Mouse (Mus musculus) G1E (cell line): ENCODE results near the gene Emx2. TPM values are rescaled to one million over a fixed set of nuclear protein-coding genes. Genes with fewer than 3 reads are reported as not detected.

Experiments
- ATAC-seq: 2 replicates; pipeline ENCODE4 v1.8.0; 2016; ENCODE audit warnings: mild to moderate bottlenecking; ENCODE audit not compliant: insufficient number of reproducible peaks, poor library complexity, low FRiP score, severe bottlenecking; ENCODE audit errors: extremely low read depth
- DNase-seq: peaks from one replicate; pipeline ENCODE4 v3.0.0; 2012; ENCODE audit warnings: low spot score
- H3K27me3 ChIP-seq: 2 replicates; pipeline ENCODE4 v1.6.1; 2012; ENCODE audit warnings: mild to moderate bottlenecking, low read length, inconsistent platforms; ENCODE audit not compliant: insufficient read depth
- H3K36me3 ChIP-seq: replicated peaks from 2 replicates; pipeline ENCODE3; 2012; ENCODE audit warnings: mild to moderate bottlenecking, inconsistent platforms
- H3K4me1 ChIP-seq: 2 replicates; pipeline ENCODE4 v1.6.1; 2012; ENCODE audit warnings: low read depth, low read length, inconsistent platforms, mixed read lengths; ENCODE audit not compliant: insufficient read depth
- H3K4me3 ChIP-seq: 2 replicates; pipeline ENCODE4 v1.5.1; 2012; ENCODE audit warnings: low read depth, mild to moderate bottlenecking, inconsistent platforms, low read length, moderate library complexity, mixed read lengths
- H3K9me3 ChIP-seq: replicated peaks from 2 replicates; pipeline ENCODE4 v1.6.1; 2012; ENCODE audit warnings: inconsistent platforms
- CTCF ChIP-seq: IDR thresholded peaks from 2 replicates; pipeline ENCODE4 v1.5.1; 2012; ENCODE audit warnings: low read depth, low read length, inconsistent platforms, mixed read lengths
- GATA1 ChIP-seq: IDR thresholded peaks from 2 replicates; pipeline ENCODE4 v1.6.1; 2012; ENCODE audit warnings: borderline replicate concordance, low read length, inconsistent platforms, mixed read lengths
- GATA2 ChIP-seq: IDR thresholded peaks from 2 replicates; pipeline ENCODE4 v1.6.1; 2012; ENCODE audit warnings: low read depth, low read length, inconsistent platforms, borderline replicate concordance
- POLR2AphosphoS5 ChIP-seq: IDR thresholded peaks from 2 replicates; pipeline ENCODE4 v1.6.1; 2012; ENCODE audit warnings: low read depth, low read length, inconsistent platforms; ENCODE audit not compliant: insufficient replicate concordance
- TAL1 ChIP-seq: conservative IDR thresholded peaks from 2 replicates; pipeline ENCODE4 v1.6.1; 2012; ENCODE audit warnings: low read depth, low read length, inconsistent platforms, mixed read lengths
- polyA plus RNA-seq: library from polyadenylated mRNA; stranded (reverse); fragments of >175 nt; gene quantifications from 2 replicates; pipeline ENCODE4 v1.2.3, GENCODE M21; 2012
- total RNA-seq, 2 experiments: library from RNA; stranded (forward) in 1 of 2; stranded (reverse) in 1 of 2; fragments of 200-1000 nt in 1 of 2; fragments of >200 nt in 1 of 2; fragmentation: Nextera tagmentation in 1 of 2; gene quantifications; 2 replicates each; pipeline ENCODE4 v1.2.3; 2014 to 2017

Emx2 gene
- total and polyA plus RNA-seq, 3 experiments = 4.7 TPM; not detected in 2

DNA sequence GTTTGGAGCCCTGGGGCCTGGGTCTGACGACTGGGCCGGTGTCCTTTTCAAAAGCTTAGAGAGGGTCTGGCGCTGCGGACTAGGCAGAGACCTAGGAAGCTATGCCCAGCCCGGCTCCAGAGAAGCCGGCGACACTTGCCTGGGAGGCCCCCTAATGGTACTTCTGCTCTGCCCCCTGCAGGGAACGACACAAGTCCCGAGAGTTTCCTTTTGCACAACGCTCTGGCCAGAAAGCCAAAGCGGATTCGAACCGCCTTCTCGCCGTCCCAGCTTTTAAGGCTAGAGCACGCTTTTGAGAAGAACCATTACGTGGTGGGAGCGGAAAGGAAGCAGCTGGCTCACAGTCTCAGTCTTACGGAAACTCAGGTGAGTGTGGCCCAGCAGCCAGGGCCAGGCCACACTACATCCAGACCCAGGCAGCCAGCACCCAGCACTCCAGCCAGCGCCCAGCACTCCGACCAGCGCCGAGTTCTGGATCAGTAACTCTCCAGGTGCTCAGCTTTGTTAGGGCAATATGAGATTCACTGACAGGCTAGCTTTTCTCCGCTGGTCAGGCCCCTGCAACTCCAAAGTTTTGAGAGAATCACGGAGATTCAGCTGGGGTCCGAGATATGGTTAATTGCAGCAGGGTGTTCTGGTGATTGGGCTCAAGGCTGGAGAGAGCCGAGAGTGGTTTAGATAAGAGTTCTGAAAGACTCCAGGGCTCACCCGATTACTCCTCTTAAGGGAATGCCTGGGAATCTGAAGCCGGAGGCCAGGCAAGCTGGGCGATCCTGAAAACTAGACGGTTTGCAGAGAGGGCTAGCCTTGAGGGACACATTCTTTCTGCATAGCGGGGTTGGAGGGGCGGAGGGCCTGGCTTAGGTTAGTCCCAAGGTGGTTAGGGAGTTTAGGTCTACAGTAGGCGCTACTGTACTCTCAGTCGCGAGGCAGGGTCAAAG is 3.6 kb downstream of the Emx2 start:
- TF ChIP-seq CTCF = no peak
- no peak for TF ChIP-seq GATA1
- TF ChIP-seq POLR2AphosphoS5 = no peak
- no peak for TF ChIP-seq TAL1
- no peak for TF ChIP-seq GATA2
- Histone ChIP-seq H3K9me3 (peaks cover 30% of the 10 kb centered on the region), H3K4me3 (no peak overlapping the region), H3K27me3 (peaks cover 24% of the 10 kb centered on the region), H3K36me3 (no peaks in the 10 kb centered on the region), H3K4me1 (no peaks in the 10 kb centered on the region)
- ATAC-seq (no peak), DNase-seq (no peak)

DNA sequence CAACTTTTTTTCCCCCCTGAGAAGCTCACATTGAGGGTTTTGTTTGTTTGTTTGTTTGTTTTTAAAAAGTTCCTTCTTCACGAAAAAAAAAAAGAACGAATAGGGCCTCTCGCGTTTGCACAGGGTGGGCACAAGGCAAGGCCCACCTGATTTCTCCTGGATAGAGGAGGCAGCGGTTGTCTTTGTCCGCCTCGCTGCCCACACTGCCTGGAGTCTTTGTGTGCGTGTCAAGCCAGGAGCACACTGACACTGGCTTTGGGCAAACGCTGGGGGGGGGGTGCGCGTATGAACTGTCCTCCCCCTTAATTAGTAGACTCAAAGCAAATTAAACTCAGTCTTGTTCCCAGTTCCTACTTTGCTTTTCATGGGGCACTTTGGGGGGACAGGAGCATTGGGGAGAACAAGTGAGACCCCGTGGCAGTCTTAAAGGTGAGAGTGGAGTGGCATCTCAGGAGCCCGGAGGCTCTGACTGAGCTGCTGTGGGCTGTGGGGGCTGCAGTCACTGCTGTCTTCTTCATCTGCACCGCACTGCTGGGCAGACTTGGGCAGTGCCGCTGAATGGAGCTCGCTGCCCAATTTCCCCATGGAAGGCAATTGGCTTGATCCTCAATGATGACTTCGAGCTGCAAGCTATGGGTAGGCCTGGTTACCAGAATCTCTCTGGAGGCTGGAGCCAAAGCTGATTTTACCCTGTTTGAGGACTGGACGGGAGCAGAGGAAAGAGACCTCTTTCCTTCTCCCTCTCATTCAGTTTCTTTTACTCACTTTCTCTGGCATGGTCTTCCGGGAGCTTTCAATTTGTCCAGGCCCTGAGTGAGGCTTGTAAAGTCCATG is 4.5 kb downstream of the Emx2 start:
- no peak for ATAC-seq

DNA sequence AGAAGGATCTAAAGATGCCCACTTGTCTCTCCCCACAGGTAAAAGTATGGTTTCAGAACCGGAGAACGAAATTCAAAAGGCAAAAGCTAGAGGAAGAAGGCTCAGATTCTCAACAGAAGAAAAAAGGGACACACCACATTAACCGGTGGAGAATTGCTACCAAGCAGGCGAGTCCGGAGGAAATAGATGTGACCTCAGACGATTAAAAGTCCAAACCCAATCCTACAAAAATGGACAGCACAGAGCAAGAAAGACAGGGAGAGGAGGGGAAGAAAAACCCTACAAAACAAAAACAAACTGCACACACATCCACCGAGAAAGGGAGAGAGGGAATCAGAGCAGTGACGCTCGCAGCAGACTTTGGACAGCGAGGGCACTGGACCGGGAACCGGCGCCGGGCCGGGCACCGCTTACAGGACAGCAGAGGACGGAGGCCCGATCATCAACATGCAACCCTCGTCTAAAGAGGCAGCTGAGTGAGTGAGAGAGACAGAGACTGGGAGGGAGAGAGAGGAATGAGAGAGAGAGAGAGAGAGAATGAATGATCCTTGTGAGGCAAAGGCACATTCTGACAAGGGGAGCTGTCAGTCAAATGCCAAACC is 5.8 kb downstream of the Emx2 start:
- Histone ChIP-seq H3K4me1 (no peaks in the 10 kb centered on the region), H3K27me3 (peaks cover 41% of the 10 kb centered on the region), H3K9me3 (peaks cover 16% of the 10 kb centered on the region), H3K36me3 (no peaks in the 10 kb centered on the region), H3K4me3 (no peak overlapping the region)
- no peak for TF ChIP-seq POLR2AphosphoS5
- no peak for TF ChIP-seq GATA1
- no peak for TF ChIP-seq GATA2
- TF ChIP-seq TAL1 = no peak
- TF ChIP-seq CTCF = no peak
- DNase-seq = no peak
- no peak for ATAC-seq

More for the DNA sequence above, 4.5 kb downstream of the Emx2 start:
- Histone ChIP-seq H3K9me3 (peaks cover 27% of the 10 kb centered on the region), H3K36me3 (no peaks in the 10 kb centered on the region), H3K4me3 (no peak overlapping the region), H3K27me3 (peaks cover 32% of the 10 kb centered on the region), H3K4me1 (no peaks in the 10 kb centered on the region)
- TF ChIP-seq POLR2AphosphoS5 (no peak), GATA1 (no peak), CTCF (no peak), TAL1 (no peak)
- DNase-seq = no peak

DNA sequence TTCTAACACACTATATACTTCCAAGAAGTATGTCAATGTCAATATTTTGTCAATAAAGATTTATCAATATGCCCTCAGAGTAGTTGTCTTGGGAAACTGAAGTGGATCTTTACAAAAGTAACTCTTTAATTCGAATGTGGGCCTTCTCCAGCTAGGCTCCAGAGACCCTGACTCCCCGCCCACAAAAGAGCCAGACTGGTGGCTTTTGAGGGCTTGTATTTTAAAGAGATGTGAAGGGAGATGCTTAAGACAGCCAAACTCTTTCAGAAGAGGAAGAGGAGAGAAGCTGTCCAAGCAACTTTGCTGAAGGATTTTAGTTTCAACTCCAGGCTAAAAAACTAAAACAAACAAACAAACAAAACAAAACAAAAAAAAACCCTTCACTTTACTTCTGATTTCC is 7.1 kb downstream of the Emx2 start:
- Histone ChIP-seq H3K36me3 (no peaks in the 10 kb centered on the region), H3K27me3 (peaks cover 42% of the 10 kb centered on the region), H3K9me3 (peaks cover 5% of the 10 kb centered on the region), H3K4me3 (no peak overlapping the region), H3K4me1 (no peaks in the 10 kb centered on the region)
- ATAC-seq = no peak
- TF ChIP-seq TAL1 = no peak
- TF ChIP-seq GATA1 = no peak
- TF ChIP-seq CTCF = no peak
- no peak for TF ChIP-seq POLR2AphosphoS5
- TF ChIP-seq GATA2 = no peak
- no peak for DNase-seq

DNA sequence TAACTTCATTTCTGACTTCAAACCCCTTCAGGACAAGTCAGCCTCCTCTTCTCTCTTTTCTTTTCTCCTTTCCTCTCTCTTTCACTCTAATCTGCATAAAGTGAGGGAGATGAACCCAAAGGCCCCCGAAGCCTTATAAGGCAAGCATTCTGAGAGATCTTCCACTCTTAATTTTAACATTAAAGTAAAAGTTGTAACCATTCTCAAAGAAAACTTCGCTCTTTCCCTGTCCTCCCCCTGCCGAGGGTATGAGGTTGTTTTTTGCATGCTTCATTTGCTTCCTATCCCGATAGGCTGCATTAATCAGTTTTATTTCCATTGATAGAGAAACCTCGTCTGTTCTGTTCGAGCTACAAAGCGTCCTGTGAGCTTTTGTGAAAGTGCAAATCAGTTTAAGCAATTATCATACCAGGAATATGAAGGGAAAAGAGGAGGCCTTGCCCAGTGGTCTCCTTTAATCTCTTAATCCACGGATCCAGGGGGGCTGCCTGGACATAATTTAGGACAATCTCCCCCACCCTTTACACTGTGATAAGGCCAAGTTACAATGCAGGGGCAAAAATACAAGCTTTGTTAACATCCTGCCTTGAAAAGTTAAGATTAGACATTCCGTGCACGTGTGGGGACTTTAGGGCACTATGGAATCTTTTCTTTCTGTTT is 7.7 kb downstream of the Emx2 start:
- Histone ChIP-seq H3K4me3 (no peak overlapping the region), H3K27me3 (peaks cover 40% of the 10 kb centered on the region), H3K9me3 (0 out of 2 replicates have a peak, but pooled peaks cover 2% of the 10 kb centered on the region), H3K36me3 (no peaks in the 10 kb centered on the region), H3K4me1 (no peaks in the 10 kb centered on the region)
- no peak for ATAC-seq
- DNase-seq = no peak
- TF ChIP-seq GATA1 (no peak), GATA2 (no peak), TAL1 (no peak), POLR2AphosphoS5 (no peak), CTCF (no peak)
